ENCODE assay signal across 9 mouse cellular contexts in genomic region chr1:92744528-92745241, GRCm38 (mm10).
A peak's percentile ranks its signal among the peaks of the same experiment; 100 is the strongest.
DNase-seq lines count a peak whose midpoint lies in the region; ATAC-seq lines count a peak whose summit lies in the region.
"Had no signal": no experiment of that assay in that cellular context is flagged by ENCODE, and none has a peak within 500 bp of the region (broad histone marks: within the 10 kb centered on the region; RNA-seq: fewer than 3 reads in every experiment).

No protein-coding gene starts in this region.

- no peak for ATAC-seq in midbrain, embryonic 14.5 days (ENCODE audit: low FRiP score, low TSS enrichment)
- ATAC-seq in midbrain, embryonic 13.5 days: no peak; the same call in 1 of the 2 replicates
- peak; percentile 52; the same call in 1 of the 2 replicates for ATAC-seq in heart, embryonic 12.5 days (ENCODE audit: insufficient number of reproducible peaks, low FRiP score)
- peak; percentile 76; the same call in 1 of the 2 replicates for ATAC-seq in neural tube, embryonic 14.5 days (ENCODE audit: low read depth)
- ATAC-seq in midbrain, embryonic 15.5 days (replicated peaks): no peak

- H3K36me3 ChIP-seq in midbrain, embryonic 14.5 days (ENCODE audit: control insufficient read depth, insufficient read depth, low read length): no peaks in the 10 kb centered on the region
- no peaks in the 10 kb centered on the region for H3K36me3 ChIP-seq in midbrain, embryonic 13.5 days
- no peaks in the 10 kb centered on the region for H3K36me3 ChIP-seq in heart, embryonic 12.5 days
- no peaks in the 10 kb centered on the region for H3K36me3 ChIP-seq in neural tube, embryonic 14.5 days (ENCODE audit: control insufficient read depth, insufficient read depth, low read length)
- H3K36me3 ChIP-seq in midbrain, embryonic 15.5 days (replicated peaks): no peaks in the 10 kb centered on the region
- H3K36me3 ChIP-seq: limb, embryonic 13.5 days had no signal

- H3K4me1 ChIP-seq in midbrain, embryonic 14.5 days (ENCODE audit: control insufficient read depth, insufficient read depth, low read length): no peaks in the 10 kb centered on the region
- no peaks in the 10 kb centered on the region for H3K4me1 ChIP-seq in midbrain, embryonic 13.5 days (replicated peaks)
- H3K4me1 ChIP-seq in heart, embryonic 12.5 days (replicated peaks): peaks cover 33% of the 10 kb centered on the region
- no peaks in the 10 kb centered on the region for H3K4me1 ChIP-seq in neural tube, embryonic 14.5 days (ENCODE audit: control insufficient read depth, insufficient read depth, low read length)
- H3K4me1 ChIP-seq in midbrain, embryonic 15.5 days: no peaks in the 10 kb centered on the region

- H3K27ac ChIP-seq in midbrain, embryonic 14.5 days (replicated peaks; ENCODE audit: low read depth, low read length): 0 out of 2 replicates have a peak overlapping the region, but pooled peaks have one; percentile 26
- no peak overlapping the region for H3K27ac ChIP-seq in midbrain, embryonic 13.5 days
- H3K27ac ChIP-seq in heart, embryonic 12.5 days (ENCODE audit: poor library complexity, severe bottlenecking): peak overlapping the region; percentile 78
- H3K27ac ChIP-seq in neural tube, embryonic 14.5 days (ENCODE audit: low read depth, low read length): peak overlapping the region; percentile 25; the same call in 1 of the 2 replicates
- no peak overlapping the region for H3K27ac ChIP-seq in midbrain, embryonic 15.5 days
- H3K27ac ChIP-seq: limb, embryonic 13.5 days had no signal

- H3K4me2 ChIP-seq in midbrain, embryonic 14.5 days (ENCODE audit: low read length): no peak overlapping the region
- H3K4me2 ChIP-seq in midbrain, embryonic 13.5 days (replicated peaks): no peak overlapping the region
- H3K4me2 ChIP-seq in heart, embryonic 12.5 days: no peak overlapping the region
- H3K4me2 ChIP-seq in neural tube, embryonic 14.5 days (ENCODE audit: low read depth, low read length): no peak overlapping the region
- no peak overlapping the region for H3K4me2 ChIP-seq in midbrain, embryonic 15.5 days
- H3K4me2 ChIP-seq: limb, embryonic 13.5 days had no signal

- no peak overlapping the region for H3K9ac ChIP-seq in midbrain, embryonic 14.5 days (replicated peaks; ENCODE audit: low read length)
- no peak overlapping the region for H3K9ac ChIP-seq in midbrain, embryonic 13.5 days (replicated peaks)
- H3K9ac ChIP-seq in heart, embryonic 12.5 days: no peak overlapping the region
- no peak overlapping the region for H3K9ac ChIP-seq in neural tube, embryonic 14.5 days (replicated peaks; ENCODE audit: low read depth, low read length)
- no peak overlapping the region for H3K9ac ChIP-seq in midbrain, embryonic 15.5 days
- H3K9ac ChIP-seq: limb, embryonic 13.5 days had no signal

- peak; percentile 61 for DNase-seq in midbrain, embryonic 14.5 days
- DNase-seq in cerebellum, adult 18-20 months: peak; percentile 49 to 57
- no peak for DNase-seq in right cerebral cortex, postnatal 25 days
- DNase-seq in thymus, postnatal 25 days: no peak

- H3K27me3 ChIP-seq in midbrain, embryonic 14.5 days (ENCODE audit: control insufficient read depth, insufficient read depth, low read length): no peaks in the 10 kb centered on the region
- no peaks in the 10 kb centered on the region for H3K27me3 ChIP-seq in midbrain, embryonic 13.5 days
- peaks cover 21% of the 10 kb centered on the region for H3K27me3 ChIP-seq in heart, embryonic 12.5 days (replicated peaks)
- H3K27me3 ChIP-seq in neural tube, embryonic 14.5 days (ENCODE audit: control insufficient read depth, insufficient read depth, low read length): no peaks in the 10 kb centered on the region
- H3K27me3 ChIP-seq in midbrain, embryonic 15.5 days (replicated peaks): no peaks in the 10 kb centered on the region
- H3K27me3 ChIP-seq: limb, embryonic 13.5 days had no signal

- H3K9me3 ChIP-seq in midbrain, embryonic 14.5 days (ENCODE audit: control insufficient read depth, low read length): no peaks in the 10 kb centered on the region
- no peaks in the 10 kb centered on the region for H3K9me3 ChIP-seq in midbrain, embryonic 13.5 days
- H3K9me3 ChIP-seq in heart, embryonic 12.5 days (replicated peaks): no peaks in the 10 kb centered on the region
- H3K9me3 ChIP-seq in neural tube, embryonic 14.5 days (ENCODE audit: control insufficient read depth, low read length): no peaks in the 10 kb centered on the region
- no peaks in the 10 kb centered on the region for H3K9me3 ChIP-seq in midbrain, embryonic 15.5 days
- H3K9me3 ChIP-seq: limb, embryonic 13.5 days had no signal

- H3K4me3 ChIP-seq in midbrain, embryonic 14.5 days (replicated peaks; ENCODE audit: low read depth, low read length): no peak overlapping the region
- H3K4me3 ChIP-seq in midbrain, embryonic 13.5 days (replicated peaks): no peak overlapping the region
- H3K4me3 ChIP-seq in heart, embryonic 12.5 days: no peak overlapping the region
- no peak overlapping the region for H3K4me3 ChIP-seq in neural tube, embryonic 14.5 days (ENCODE audit: low read depth, low read length)
- no peak overlapping the region for H3K4me3 ChIP-seq in midbrain, embryonic 15.5 days
- H3K4me3 ChIP-seq: limb, embryonic 13.5 days had no signal

- WGBS in midbrain, embryonic 14.5 days: 77% methylated on average over 9 of the region's 9 CpGs
- 70% methylated on average over 9 of the region's 9 CpGs for WGBS in midbrain, embryonic 13.5 days
- WGBS in heart, embryonic 12.5 days: 48% methylated on average over 9 of the region's 9 CpGs
- 41% methylated on average over 9 of the region's 9 CpGs for WGBS in neural tube, embryonic 14.5 days
- 67% methylated on average over 9 of the region's 9 CpGs for WGBS in midbrain, embryonic 15.5 days

Comparison
In these comparisons a context has a peak if more than half of its experiments do, and no peak if none do; other contexts are left out.
1. H3K27ac ChIP-seq: peak in midbrain, embryonic 14.5 days (single experiment), heart, embryonic 12.5 days (single experiment) and neural tube, embryonic 14.5 days (single experiment); none in midbrain, embryonic 13.5 days (single experiment) and midbrain, embryonic 15.5 days (single experiment).
2. ATAC-seq: peak in heart, embryonic 12.5 days (single experiment) and neural tube, embryonic 14.5 days (single experiment); none in midbrain, embryonic 14.5 days (single experiment), midbrain, embryonic 13.5 days (single experiment) and midbrain, embryonic 15.5 days (single experiment).
3. DNase-seq: peak in midbrain, embryonic 14.5 days (single experiment) and cerebellum, adult 18-20 months (2 of 2); none in right cerebral cortex, postnatal 25 days (single experiment) and thymus, postnatal 25 days (single experiment).